Mouse (Mus musculus) stomach, embryonic 15.5 days (tissue): ENCODE measurements around the gene Pcsk2. TPM values are rescaled to one million over a fixed set of nuclear protein-coding genes. Genes with fewer than 3 reads are reported as not detected.

Source experiments
- ATAC-seq: fragments of 200-750 bp; cut with Nextera tagmentation; 2 replicates; pipeline ENCODE4 v1.8.0; 2017; ENCODE audit warnings: low read depth, moderate number of reproducible peaks, moderate TSS enrichment; ENCODE audit not compliant: insufficient read depth, low FRiP score
- H3K27ac ChIP-seq: fragments of 300-500 bp; sonication (generic); 2 replicates; pipeline ENCODE4 v1.5.1; 2015; ENCODE audit warnings: mild to moderate bottlenecking, inconsistent platforms
- H3K27me3 ChIP-seq: fragments of 300-500 bp; sonication (generic); replicated peaks from 2 replicates; pipeline ENCODE4 v1.6.1; 2015; ENCODE audit warnings: inconsistent platforms
- H3K36me3 ChIP-seq: fragments of 300-500 bp; sonication (generic); 2 replicates; pipeline ENCODE4 v1.6.1; 2015; ENCODE audit warnings: inconsistent platforms
- H3K4me1 ChIP-seq: fragments of 300-500 bp; sonication (generic); 2 replicates; pipeline ENCODE4 v1.6.1; 2015; ENCODE audit warnings: inconsistent platforms
- H3K4me2 ChIP-seq: fragments of 300-500 bp; sonication (generic); 2 replicates; pipeline ENCODE4 v1.6.1; 2015; ENCODE audit warnings: mild to moderate bottlenecking, inconsistent platforms
- H3K4me3 ChIP-seq: fragments of 300-500 bp; sonication (generic); replicated peaks from 2 replicates; pipeline ENCODE4 v1.5.1; 2015; ENCODE audit warnings: inconsistent platforms
- H3K9ac ChIP-seq: fragments of 300-500 bp; sonication (generic); 2 replicates; pipeline ENCODE4 v1.6.1; 2015; ENCODE audit warnings: inconsistent platforms
- H3K9me3 ChIP-seq: fragments of 300-500 bp; sonication (generic); 2 replicates; pipeline ENCODE4 v1.6.1; 2016; ENCODE audit warnings: inconsistent platforms
- WGBS: fragments of 180-500 bp; shearing (Covaris S2); methylation state at CpG from one replicate; pipeline ENCODE4 v1.1.7; 2015; 5-methylcytosine and 5-hydroxymethylcytosine counted together
- polyA plus RNA-seq: library from polyadenylated mRNA; unstranded; fragments of >200 nt; fragmentation: Nextera tagmentation; extraction: Ambion mirVana; gene quantifications from 2 replicates; pipeline ENCODE4 v1.2.1, GENCODE M21; 2015

Gene Pcsk2
- polyA plus RNA-seq, 1 experiment from 2014 or later = 3.1 TPM

DNA sequence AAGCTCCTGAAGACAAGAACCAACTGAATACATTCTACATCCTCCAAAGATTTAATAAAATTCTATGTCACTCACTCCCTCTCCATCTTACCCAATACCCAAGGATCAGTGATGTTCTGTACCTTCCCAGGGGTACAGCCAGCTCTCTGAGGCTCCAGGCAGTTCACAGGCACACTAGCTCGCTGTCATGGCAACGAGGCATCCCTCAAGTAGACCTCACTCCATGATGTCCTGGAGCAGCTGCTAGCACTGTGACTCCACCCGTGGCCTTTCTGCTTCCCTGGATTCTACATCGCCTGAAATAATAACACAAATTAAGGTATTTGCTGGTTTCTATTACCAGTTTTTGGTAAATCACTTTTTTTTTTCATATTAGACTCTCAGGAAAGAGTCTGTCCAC, 111.0 kb downstream of the Pcsk2 start:
- ATAC-seq = no peak
- WGBS = 68% methylated on average over 4 of the region's 4 CpGs
- H3K4me1 ChIP-seq = no peaks in the 10 kb centered on the region
- no peaks in the 10 kb centered on the region for H3K36me3 ChIP-seq
- no peak overlapping the region for H3K9ac ChIP-seq
- H3K9me3 ChIP-seq = no peaks in the 10 kb centered on the region
- H3K4me2 ChIP-seq = no peak overlapping the region
- no peak overlapping the region for H3K27ac ChIP-seq
- H3K27me3 ChIP-seq = no peaks in the 10 kb centered on the region
- H3K4me3 ChIP-seq = no peak overlapping the region

DNA sequence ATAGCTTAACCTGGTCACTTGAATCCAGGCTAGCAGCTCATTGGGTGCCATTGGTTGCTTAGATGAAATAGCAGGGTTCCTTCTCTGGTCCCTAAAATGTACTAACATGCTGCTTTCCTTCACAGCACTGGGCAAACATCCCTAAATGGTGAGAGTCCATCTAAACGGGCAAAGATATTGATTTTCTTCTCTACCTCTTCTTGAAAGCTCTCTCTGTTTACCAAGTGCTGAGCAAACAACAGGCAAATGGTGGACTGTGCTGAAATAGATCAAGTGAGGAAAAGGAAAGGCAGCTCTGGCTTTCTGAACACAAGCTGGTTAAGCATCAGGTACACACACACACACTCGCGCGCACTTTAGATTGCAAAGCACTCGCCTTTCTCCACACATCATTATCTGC, 120.8 kb downstream of the Pcsk2 start:
- no peak overlapping the region for H3K4me3 ChIP-seq
- no peak overlapping the region for H3K4me2 ChIP-seq
- WGBS = 56% methylated on average over 5 of the region's 5 CpGs
- H3K27ac ChIP-seq = no peak overlapping the region
- no peak overlapping the region for H3K9ac ChIP-seq
- no peaks in the 10 kb centered on the region for H3K9me3 ChIP-seq
- no peaks in the 10 kb centered on the region for H3K36me3 ChIP-seq
- no peaks in the 10 kb centered on the region for H3K27me3 ChIP-seq
- no peak for ATAC-seq
- no peaks in the 10 kb centered on the region for H3K4me1 ChIP-seq

DNA sequence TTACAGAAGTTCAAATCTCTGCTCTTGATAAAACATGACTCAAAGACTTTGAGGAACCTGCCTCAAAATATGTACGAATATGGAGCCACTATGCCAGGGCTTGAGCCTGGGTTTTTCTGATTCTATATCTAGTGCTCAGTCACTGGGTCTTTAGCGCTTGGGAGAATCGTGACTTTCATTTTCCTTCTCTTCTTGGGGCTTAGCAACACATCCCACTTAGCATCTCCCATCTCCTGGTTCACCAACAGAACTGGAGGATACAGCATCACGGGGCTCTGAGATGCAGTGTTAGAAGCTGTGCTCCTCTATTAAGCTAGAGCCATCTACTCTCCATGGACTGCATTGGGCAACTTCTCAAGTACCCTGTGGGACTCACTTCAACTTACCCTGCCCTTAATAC, 131.9 kb downstream of the Pcsk2 start:
- Histone ChIP-seq H3K27ac (no peak overlapping the region), H3K9ac (no peak overlapping the region), H3K4me3 (no peak overlapping the region), H3K36me3 (no peaks in the 10 kb centered on the region), H3K4me1 (no peaks in the 10 kb centered on the region), H3K4me2 (no peak overlapping the region), H3K9me3 (no peaks in the 10 kb centered on the region), H3K27me3 (no peaks in the 10 kb centered on the region)
- no peak for ATAC-seq
- 88% methylated on average over 4 of the region's 4 CpGs for WGBS

DNA sequence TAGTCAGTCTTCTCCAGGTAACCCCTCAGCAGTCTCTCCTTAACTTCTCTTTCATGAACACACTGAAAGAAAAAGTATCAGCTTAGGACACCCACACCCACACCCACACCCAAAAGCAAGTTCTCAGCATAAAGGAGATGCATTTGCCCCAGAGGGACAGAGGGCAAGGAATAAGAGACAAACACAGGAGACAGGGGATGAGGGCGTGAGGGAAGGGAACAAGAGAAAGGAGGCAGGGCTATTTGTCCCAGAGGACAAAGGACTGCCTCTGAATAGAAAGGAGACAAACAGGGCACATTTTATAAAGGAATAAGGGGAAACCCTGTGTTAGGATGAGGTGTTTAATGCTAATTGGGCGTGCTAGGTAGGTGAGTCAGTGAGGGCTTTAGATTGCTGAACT, 133.6 kb downstream of the Pcsk2 start:
- no peaks in the 10 kb centered on the region for H3K27me3 ChIP-seq
- WGBS = 58% methylated on average over 2 of the region's 2 CpGs

DNA sequence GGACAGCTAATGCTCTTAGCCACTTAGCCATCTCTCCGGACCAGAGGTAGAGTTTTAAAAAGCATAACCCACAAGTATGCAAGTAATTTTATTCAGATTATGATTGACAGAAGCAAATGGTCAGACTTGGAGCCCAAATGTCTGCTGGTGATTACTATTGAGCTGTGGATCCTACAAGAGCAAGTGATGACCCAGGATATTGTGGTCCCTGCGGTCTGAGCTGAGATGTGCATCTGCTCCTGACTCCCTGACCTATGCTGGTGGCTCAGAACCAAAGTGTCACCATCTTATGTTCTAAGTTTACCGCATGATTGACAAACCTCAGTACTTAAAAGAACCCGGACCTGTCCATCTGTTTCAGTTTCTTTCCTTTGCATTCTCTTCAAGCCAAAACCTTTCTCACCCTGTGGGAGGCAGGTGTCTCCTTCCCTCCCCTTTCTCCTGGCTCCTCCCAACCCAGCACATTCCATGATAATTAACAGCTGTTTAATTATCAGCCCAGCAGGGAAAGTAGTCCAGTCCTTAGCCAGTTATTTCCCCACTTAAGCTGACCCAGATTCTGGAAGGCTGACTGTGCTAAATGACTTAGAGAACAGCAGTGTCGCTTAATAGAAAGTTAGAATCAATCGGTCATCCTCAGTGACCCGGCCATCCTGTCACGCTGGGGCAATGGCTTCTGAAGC, 136.1 kb downstream of the Pcsk2 start:
- no peaks in the 10 kb centered on the region for H3K4me1 ChIP-seq
- no peaks in the 10 kb centered on the region for H3K36me3 ChIP-seq
- no peak overlapping the region for H3K4me2 ChIP-seq
- whole genome bisulfite sequencing = 73% methylated on average over 8 of the region's 8 CpGs
- H3K4me3 ChIP-seq = no peak overlapping the region
- H3K9me3 ChIP-seq = no peaks in the 10 kb centered on the region
- no peak for ATAC-seq
- no peaks in the 10 kb centered on the region for H3K27me3 ChIP-seq
- no peak overlapping the region for H3K9ac ChIP-seq
- H3K27ac ChIP-seq = no peak overlapping the region

More for the DNA sequence above, 133.6 kb downstream of the Pcsk2 start:
- no peaks in the 10 kb centered on the region for H3K36me3 ChIP-seq
- H3K4me1 ChIP-seq = no peaks in the 10 kb centered on the region
- no peak overlapping the region for H3K4me3 ChIP-seq
- no peak overlapping the region for H3K4me2 ChIP-seq
- no peak overlapping the region for H3K9ac ChIP-seq
- no peaks in the 10 kb centered on the region for H3K9me3 ChIP-seq
- H3K27ac ChIP-seq = no peak overlapping the region
- ATAC-seq = no peak

DNA sequence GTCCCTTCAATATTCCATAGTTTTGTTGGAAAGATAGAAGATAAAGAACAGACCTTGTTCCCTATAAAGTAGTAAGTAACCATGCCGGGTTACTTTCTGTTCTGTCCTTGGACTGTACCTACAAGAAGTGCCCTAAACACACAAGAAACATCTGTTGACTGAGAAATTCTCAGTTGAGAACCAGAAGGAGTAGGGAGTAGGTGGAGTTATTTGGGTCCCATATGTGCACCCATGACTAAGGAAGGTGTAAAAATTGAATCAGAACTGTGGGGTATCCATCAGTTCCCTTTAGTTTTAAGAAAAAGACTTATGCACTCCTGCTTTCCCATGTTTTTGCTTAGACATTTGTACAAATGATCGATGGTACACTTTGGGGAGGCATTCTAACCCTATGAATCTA, 137.6 kb downstream of the Pcsk2 start:
- no peak for ATAC-seq
- no peak overlapping the region for H3K4me2 ChIP-seq
- H3K27me3 ChIP-seq = no peaks in the 10 kb centered on the region
- WGBS = 89% methylated on average over 2 of the region's 2 CpGs
- H3K4me1 ChIP-seq = no peaks in the 10 kb centered on the region
- H3K9ac ChIP-seq = no peak overlapping the region
- H3K9me3 ChIP-seq = no peaks in the 10 kb centered on the region
- no peak overlapping the region for H3K27ac ChIP-seq
- no peaks in the 10 kb centered on the region for H3K36me3 ChIP-seq
- H3K4me3 ChIP-seq = no peak overlapping the region

DNA sequence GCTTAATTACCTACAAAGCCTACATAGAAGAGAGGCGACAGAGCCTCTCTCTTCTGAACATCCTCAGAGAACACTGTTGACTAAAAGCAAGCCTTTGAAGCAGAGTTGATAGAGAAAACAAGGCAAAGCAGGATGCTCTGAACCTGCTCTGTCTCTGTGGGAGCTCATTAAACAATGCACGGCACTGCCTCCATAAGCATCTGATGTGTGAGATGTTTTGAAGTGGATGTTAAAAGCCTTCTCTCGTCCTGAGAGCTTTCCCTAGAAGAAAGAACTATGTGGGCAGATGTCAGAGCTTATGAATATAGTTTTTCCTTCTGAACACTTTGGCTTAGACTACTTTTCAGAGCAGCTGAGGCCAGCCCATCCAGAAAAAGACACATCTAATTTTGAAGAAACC, 145.3 kb downstream of the Pcsk2 start:
- Histone ChIP-seq H3K9me3 (no peaks in the 10 kb centered on the region), H3K27ac (no peak overlapping the region), H3K4me3 (no peak overlapping the region), H3K27me3 (no peaks in the 10 kb centered on the region), H3K36me3 (no peaks in the 10 kb centered on the region), H3K4me1 (no peaks in the 10 kb centered on the region; the same call in 1 of the 2 replicates), H3K9ac (no peak overlapping the region), H3K4me2 (no peak overlapping the region)
- no peak for ATAC-seq
- 54% methylated on average over 3 of the region's 3 CpGs for WGBS

DNA sequence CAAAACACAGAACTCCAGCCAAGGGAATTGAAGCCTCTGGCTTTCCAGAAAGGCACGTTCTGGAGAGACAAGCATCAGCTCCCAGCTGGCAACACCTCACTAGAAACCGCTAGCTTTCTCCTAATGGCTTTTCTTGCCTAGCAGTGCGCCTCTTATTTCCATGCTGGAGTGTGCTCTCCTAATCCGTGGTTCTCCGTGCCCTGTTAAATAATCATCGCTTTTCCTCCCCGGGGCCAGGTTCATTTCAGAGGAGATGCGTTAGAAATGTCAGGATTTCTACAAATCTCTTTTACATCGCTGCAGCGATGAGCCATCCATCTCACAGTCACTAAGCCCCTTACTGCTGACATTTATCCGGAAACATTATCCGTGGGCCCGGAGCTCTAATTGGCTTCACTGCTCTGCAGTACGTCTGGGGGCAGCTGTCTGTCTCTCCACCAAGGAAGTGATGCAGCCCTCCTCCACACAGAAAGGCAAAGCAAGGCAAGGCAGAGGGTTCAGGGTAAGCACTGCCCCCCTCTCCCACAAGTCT, 150.1 kb downstream of the Pcsk2 start:
- WGBS = 41% methylated on average over 14 of the region's 14 CpGs
- ATAC-seq = no peak
- Histone ChIP-seq H3K27me3 (no peaks in the 10 kb centered on the region), H3K36me3 (no peaks in the 10 kb centered on the region), H3K4me1 (no peaks in the 10 kb centered on the region; the same call in 1 of the 2 replicates), H3K4me2 (peak overlapping the region; percentile 28), H3K9me3 (no peaks in the 10 kb centered on the region), H3K4me3 (no peak overlapping the region), H3K27ac (no peak overlapping the region), H3K9ac (no peak overlapping the region)

DNA sequence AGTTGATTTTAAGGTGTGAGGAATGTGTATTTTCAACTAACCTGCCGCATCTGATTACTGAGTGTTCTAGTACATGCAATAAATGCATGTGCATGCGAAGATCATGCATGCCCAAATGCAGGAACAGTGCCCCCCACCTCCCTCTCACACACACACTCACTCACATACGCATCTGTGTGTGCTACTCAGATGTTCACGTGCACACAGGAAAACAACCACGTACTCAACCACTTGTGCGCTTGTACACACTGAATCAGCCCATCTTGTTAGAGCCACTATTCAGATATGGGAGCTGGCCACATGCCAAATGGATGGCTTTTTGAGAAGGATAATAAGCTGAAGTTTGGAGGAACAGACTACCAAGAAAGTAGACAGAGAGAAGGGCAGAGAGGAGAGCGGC, 150.7 kb downstream of the Pcsk2 start:
- H3K36me3 ChIP-seq = no peaks in the 10 kb centered on the region
- no peak overlapping the region for H3K4me3 ChIP-seq
- no peaks in the 10 kb centered on the region for H3K9me3 ChIP-seq
- no peaks in the 10 kb centered on the region for H3K27me3 ChIP-seq
- H3K9ac ChIP-seq = no peak overlapping the region
- no peaks in the 10 kb centered on the region; the same call in 1 of the 2 replicates for H3K4me1 ChIP-seq
- 79% methylated on average over 7 of the region's 7 CpGs for WGBS
- no peak overlapping the region for H3K27ac ChIP-seq
- ATAC-seq = no peak
- no peak overlapping the region for H3K4me2 ChIP-seq

DNA sequence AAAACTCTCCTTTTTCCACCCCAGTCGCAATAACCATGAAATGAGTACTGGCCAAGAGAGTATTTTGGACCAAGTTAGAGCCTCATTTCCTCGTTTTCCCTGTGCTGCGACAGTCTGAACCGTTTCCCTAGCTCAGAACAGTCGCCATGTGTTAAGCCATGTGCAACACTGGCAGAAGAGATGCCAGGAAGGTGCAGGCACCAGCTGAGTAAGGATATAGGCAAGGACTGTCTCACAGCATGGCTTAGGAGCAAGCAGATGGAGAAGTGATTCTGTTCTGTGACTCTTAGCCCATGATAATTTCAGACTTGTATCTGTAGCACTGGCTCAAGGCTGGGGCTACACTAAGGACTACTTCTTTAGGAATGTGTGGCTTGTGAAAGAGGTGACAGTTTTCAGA, 155.2 kb downstream of the Pcsk2 start:
- WGBS = 72% methylated on average over 5 of the region's 5 CpGs
- Histone ChIP-seq H3K9ac (no peak overlapping the region), H3K4me2 (no peak overlapping the region), H3K9me3 (no peaks in the 10 kb centered on the region), H3K27ac (no peak overlapping the region), H3K36me3 (no peaks in the 10 kb centered on the region), H3K4me1 (no peaks in the 10 kb centered on the region; the same call in 1 of the 2 replicates), H3K27me3 (no peaks in the 10 kb centered on the region), H3K4me3 (no peak overlapping the region)
- no peak for ATAC-seq

DNA sequence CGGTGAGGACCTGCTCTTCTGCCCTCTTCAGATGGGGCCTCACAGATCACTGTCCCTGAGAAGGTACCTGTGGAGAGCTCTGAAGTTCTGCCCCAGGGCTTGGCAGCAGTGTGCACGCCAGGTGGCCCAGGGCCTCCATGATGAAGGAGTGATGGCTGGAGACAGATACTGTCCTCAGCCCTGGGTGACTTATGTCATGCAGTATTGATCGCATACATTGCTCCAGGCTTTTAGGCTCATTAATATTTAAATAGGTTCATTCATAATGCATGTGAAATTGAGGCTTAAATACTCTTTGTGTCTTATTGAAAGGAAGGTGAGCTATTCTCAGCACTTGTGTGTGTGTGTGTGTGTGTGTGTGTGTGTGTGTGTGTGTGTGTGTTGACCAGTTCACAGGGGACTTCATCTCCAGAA, 157.0 kb downstream of the Pcsk2 start:
- ATAC-seq = no peak
- H3K9me3 ChIP-seq = no peaks in the 10 kb centered on the region
- H3K36me3 ChIP-seq = no peaks in the 10 kb centered on the region
- H3K4me2 ChIP-seq = no peak overlapping the region
- H3K4me3 ChIP-seq = no peak overlapping the region
- no peak overlapping the region for H3K9ac ChIP-seq
- WGBS = 82% methylated on average over 3 of the region's 3 CpGs
- no peak overlapping the region for H3K27ac ChIP-seq
- no peaks in the 10 kb centered on the region for H3K4me1 ChIP-seq
- no peaks in the 10 kb centered on the region for H3K27me3 ChIP-seq

DNA sequence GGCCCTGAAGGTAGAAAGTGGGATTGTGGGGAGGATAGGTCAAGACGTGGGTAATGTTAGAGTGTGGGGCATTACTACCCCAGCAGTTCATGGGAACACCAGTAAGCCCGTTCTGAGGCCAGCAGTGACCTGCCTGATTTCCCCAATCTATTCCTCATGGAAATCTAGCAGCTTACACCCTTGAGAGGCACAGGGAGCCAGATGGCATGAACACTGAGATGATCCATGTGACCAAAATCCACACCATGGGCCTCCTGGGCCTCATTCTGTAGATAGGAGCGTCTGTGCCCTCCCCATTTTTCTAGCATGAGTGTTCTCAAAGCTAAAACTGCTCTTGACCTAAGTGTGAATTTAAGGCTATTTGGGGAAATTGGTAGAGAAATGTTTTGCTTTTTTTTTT, 162.2 kb downstream of the Pcsk2 start:
- H3K27me3 ChIP-seq = no peaks in the 10 kb centered on the region
- no peak overlapping the region for H3K27ac ChIP-seq
- no peaks in the 10 kb centered on the region for H3K9me3 ChIP-seq
- no peak overlapping the region for H3K4me2 ChIP-seq
- ATAC-seq = no peak
- no peaks in the 10 kb centered on the region for H3K36me3 ChIP-seq
- 80% methylated on average over 3 of the region's 3 CpGs for WGBS
- H3K4me3 ChIP-seq = no peak overlapping the region
- H3K9ac ChIP-seq = no peak overlapping the region
- H3K4me1 ChIP-seq = no peaks in the 10 kb centered on the region

DNA sequence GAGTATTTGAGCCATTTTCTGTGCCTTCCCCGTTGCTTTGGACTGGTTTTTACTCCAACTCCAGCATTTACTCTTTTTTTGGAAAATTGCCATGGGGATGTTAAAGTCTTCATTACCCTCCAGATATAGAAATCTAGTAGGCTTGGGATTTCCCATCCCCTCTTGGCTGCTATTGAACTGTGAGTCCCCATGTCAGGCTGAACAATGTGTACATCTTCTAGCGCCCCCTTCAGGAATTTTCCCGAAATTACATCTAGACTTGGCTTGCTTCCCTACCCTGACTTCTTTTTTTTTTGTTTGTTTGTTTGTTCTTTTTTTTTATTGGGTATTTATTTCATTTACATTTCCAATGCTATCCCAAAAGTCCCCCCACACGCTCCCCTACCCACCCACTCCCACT, 163.3 kb downstream of the Pcsk2 start:
- Histone ChIP-seq H3K4me2 (no peak overlapping the region), H3K4me3 (no peak overlapping the region), H3K36me3 (no peaks in the 10 kb centered on the region), H3K27ac (no peak overlapping the region), H3K9me3 (no peaks in the 10 kb centered on the region), H3K27me3 (no peaks in the 10 kb centered on the region), H3K9ac (no peak overlapping the region), H3K4me1 (no peaks in the 10 kb centered on the region)
- 21% methylated on average over 4 of the region's 4 CpGs for WGBS
- ATAC-seq = no peak
